Mouse (Mus musculus) kidney, embryonic 16.5 days (tissue): ENCODE measurements around the gene Col8a1. TPM values are rescaled to one million over a fixed set of nuclear protein-coding genes. Genes with fewer than 3 reads are reported as not detected.

Source experiments
- ATAC-seq: fragments of 200-750 bp; cut with Nextera tagmentation; 2 replicates; pipeline ENCODE4 v1.8.0; 2017; ENCODE audit warnings: moderate TSS enrichment; ENCODE audit not compliant: low FRiP score, low TSS enrichment
- H3K27ac ChIP-seq: fragments of 300-500 bp; sonication (generic); 2 replicates; pipeline ENCODE4 v1.5.1; 2014; ENCODE audit warnings: low read length
- H3K27me3 ChIP-seq: fragments of 300-500 bp; sonication (generic); 2 replicates; pipeline ENCODE4 v1.6.1; 2014; ENCODE audit warnings: low read length, control low read depth, mixed read lengths; ENCODE audit not compliant: insufficient read depth
- H3K36me3 ChIP-seq: fragments of 300-500 bp; sonication (generic); 2 replicates; pipeline ENCODE4 v1.6.1; 2014; ENCODE audit warnings: low read length, control low read depth, mixed read lengths; ENCODE audit not compliant: insufficient read depth
- H3K4me1 ChIP-seq: fragments of 300-500 bp; sonication (generic); 2 replicates; pipeline ENCODE4 v1.6.1; 2014; ENCODE audit warnings: low read length, control low read depth, mixed read lengths; ENCODE audit not compliant: insufficient read depth
- H3K4me2 ChIP-seq: fragments of 300-500 bp; sonication (generic); replicated peaks from 2 replicates; pipeline ENCODE4 v1.6.1; 2014; ENCODE audit warnings: low read depth, low read length
- H3K4me3 ChIP-seq: fragments of 300-500 bp; sonication (generic); 2 replicates; pipeline ENCODE4 v1.5.1; 2014; ENCODE audit warnings: mild to moderate bottlenecking, low read length
- H3K9ac ChIP-seq: fragments of 300-500 bp; sonication (generic); replicated peaks from 2 replicates; pipeline ENCODE4 v1.6.1; 2014; ENCODE audit warnings: low read length
- H3K9me3 ChIP-seq: fragments of 300-500 bp; sonication (generic); 2 replicates; pipeline ENCODE4 v1.6.1; 2016; ENCODE audit warnings: low read length, control low read depth
- WGBS: fragments of 180-500 bp; shearing (Covaris S2); extraction: QIAGEN DNeasy Blood & Tissue Kit; methylation state at CpG from one replicate; pipeline ENCODE4 v1.1.7; 2014; 5-methylcytosine and 5-hydroxymethylcytosine counted together
- polyA plus RNA-seq: library from polyadenylated mRNA; unstranded; fragments of >200 nt; fragmentation: Nextera tagmentation; extraction: Ambion mirVana; gene quantifications from 2 replicates; pipeline ENCODE4 v1.2.1, GENCODE M21; 2015

Gene Col8a1
- polyA plus RNA-seq, 1 experiment from 2014 or later: 2.1 TPM

DNA sequence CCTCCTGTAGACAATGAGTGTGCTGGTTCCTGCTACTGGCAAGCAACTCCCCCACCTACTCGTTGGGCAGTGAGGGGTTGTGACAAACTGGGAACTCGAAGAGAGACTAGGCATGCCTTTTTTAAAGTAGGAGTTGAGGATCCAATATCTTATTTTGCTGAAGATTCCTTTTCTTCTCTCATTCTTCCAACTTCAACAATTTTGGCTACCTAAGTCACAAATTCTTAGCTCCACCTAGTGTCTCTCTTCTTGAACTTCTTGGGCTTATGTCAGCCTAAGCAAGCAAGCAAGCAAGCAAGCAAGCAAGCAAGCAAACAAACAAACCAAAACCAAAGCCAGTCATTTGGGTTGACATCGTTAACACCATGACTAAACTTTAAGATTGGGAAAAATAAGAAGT, 6.4 kb downstream of the Col8a1 start:
- Histone ChIP-seq H3K36me3 (no peaks in the 10 kb centered on the region), H3K4me2 (no peak overlapping the region), H3K27ac (no peak overlapping the region), H3K27me3 (no peaks in the 10 kb centered on the region), H3K9me3 (no peaks in the 10 kb centered on the region), H3K4me1 (no peaks in the 10 kb centered on the region), H3K9ac (no peak overlapping the region), H3K4me3 (no peak overlapping the region)
- ATAC-seq: no peak
- WGBS: 59% methylated on average over 3 of the region's 3 CpGs

DNA sequence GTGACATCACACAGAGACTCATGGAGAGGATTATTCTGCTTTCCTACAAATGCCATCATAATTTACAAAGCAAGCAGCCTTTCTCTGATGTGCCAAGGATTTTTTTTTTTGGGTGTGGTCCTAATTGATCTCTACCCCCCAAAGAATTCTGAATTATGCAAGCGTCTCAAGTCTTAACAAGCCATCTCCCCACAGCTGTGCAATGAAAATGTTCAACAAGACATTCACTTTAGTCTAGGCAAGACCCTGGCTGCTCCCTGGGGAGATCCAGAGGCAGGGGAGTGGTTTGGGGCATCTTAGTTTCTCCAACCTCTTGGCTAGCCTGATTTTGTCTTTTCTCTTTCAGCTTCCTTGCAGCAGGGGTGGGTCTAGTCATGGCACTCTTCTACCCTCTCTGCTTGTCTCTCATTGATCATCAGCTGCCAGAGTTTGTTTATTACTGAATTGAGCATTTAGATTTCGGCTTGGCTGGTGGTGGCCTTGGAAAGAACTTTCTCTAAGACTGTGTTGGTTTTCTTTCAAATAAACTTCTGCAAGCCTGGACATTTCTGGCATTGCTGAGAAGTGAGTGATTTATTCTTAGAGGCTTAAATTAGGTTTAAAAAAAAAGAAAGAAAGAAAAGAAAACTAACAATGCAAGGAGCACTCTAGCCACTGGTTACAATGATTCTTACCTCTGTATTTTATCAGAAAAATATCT, 7.0 kb downstream of the Col8a1 start:
- no peak overlapping the region for H3K9ac ChIP-seq
- no peaks in the 10 kb centered on the region for H3K36me3 ChIP-seq
- H3K4me2 ChIP-seq: no peak overlapping the region
- WGBS: 67% methylated on average over 2 of the region's 2 CpGs
- no peaks in the 10 kb centered on the region for H3K4me1 ChIP-seq
- H3K4me3 ChIP-seq: no peak overlapping the region
- no peak overlapping the region for H3K27ac ChIP-seq
- H3K27me3 ChIP-seq: no peaks in the 10 kb centered on the region
- ATAC-seq: no peak
- no peaks in the 10 kb centered on the region for H3K9me3 ChIP-seq

DNA sequence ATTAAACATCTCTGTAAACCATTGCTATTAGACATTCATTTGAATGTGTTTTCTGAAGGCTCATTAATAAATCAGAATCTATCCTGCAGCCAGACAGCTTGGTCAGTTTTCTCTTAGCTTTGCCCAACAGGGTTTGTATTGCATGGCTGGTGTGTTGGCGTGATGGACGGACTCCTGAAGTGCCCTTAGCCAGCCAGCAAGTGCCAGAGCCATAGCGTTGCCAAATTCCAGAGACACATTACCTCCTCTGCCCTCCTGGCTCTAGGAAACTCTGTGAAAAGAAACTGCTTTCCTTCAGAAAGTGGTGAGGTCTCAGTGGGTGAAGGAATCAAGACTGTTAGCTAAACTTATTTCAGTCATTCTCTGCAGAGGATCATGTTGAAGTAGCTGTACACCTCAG, 14.4 kb downstream of the Col8a1 start:
- H3K9me3 ChIP-seq: no peaks in the 10 kb centered on the region
- WGBS: 84% methylated on average over 3 of the region's 3 CpGs
- no peak overlapping the region for H3K27ac ChIP-seq
- no peak overlapping the region for H3K4me2 ChIP-seq
- H3K27me3 ChIP-seq: no peaks in the 10 kb centered on the region
- no peak for ATAC-seq
- H3K4me3 ChIP-seq: no peak overlapping the region
- H3K9ac ChIP-seq: no peak overlapping the region
- H3K36me3 ChIP-seq: no peaks in the 10 kb centered on the region
- H3K4me1 ChIP-seq: no peaks in the 10 kb centered on the region

DNA sequence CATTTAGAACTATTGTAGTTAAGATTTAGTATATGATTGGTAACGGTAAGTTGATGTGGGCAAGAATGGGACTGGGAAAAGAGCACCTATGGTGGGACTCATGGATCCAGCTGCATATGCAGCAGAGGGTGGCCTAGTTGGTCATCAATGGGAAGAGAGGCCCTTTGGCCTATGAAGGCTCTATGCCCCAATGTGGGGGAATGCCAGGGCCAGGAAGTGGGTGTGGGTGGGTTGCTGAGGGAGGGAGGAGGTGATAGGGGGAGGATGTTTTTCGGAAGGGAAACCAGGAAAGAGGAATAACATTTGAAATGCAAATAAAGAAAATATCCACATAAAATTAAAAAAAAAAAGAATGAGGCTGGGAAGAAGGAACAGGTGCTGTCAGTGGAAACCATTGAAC, 19.6 kb downstream of the Col8a1 start:
- no peak overlapping the region for H3K27ac ChIP-seq
- no peaks in the 10 kb centered on the region for H3K9me3 ChIP-seq
- H3K4me2 ChIP-seq: no peak overlapping the region
- no peak for ATAC-seq
- 92% methylated on average over 2 of the region's 2 CpGs for WGBS
- H3K27me3 ChIP-seq: no peaks in the 10 kb centered on the region
- no peak overlapping the region for H3K9ac ChIP-seq
- H3K4me3 ChIP-seq: no peak overlapping the region
- H3K4me1 ChIP-seq: no peaks in the 10 kb centered on the region
- H3K36me3 ChIP-seq: no peaks in the 10 kb centered on the region

DNA sequence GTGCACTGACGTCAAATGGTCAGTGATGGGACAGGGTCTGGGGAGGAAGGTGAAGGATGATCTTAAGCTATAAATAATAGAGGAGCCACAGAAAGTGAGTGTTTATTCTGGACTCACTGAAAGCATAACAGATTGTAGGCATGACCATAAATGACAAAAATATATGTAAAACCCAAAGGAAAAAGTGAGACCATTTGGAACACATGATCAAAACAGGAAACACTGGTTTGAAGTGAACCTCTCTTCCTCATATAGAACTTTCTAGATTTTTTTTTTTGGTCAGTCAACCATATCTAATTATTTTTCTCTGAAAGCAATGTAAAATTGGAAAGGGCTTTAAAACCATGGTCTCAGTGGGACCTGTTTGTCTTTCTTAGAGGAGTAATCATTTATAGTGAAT, 21.0 kb downstream of the Col8a1 start:
- 49% methylated on average over 1 of the region's 1 CpGs for WGBS
- Histone ChIP-seq H3K27ac (no peak overlapping the region), H3K9ac (no peak overlapping the region), H3K27me3 (no peaks in the 10 kb centered on the region), H3K4me1 (no peaks in the 10 kb centered on the region), H3K9me3 (no peaks in the 10 kb centered on the region), H3K36me3 (no peaks in the 10 kb centered on the region), H3K4me3 (no peak overlapping the region), H3K4me2 (no peak overlapping the region)
- ATAC-seq: no peak

DNA sequence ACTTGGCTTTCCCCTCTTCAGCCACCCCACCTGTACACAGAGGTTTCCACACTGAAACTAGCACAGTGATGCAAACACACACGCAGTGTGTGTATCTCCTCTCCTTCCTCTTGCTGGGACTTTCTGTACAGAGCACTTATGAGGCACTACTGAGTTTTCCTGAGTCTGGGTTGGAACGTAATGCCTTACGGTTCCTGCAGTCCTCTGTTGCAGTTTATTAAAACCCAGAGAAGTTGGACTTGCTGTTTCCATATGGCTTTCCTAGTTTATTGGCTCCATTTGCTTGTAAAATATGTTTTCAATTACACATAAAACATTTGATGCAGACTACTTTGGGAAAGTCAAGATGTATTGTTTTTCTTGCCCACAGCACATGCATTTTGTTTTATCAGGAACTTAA, 21.4 kb downstream of the Col8a1 start:
- no peak overlapping the region for H3K9ac ChIP-seq
- H3K4me1 ChIP-seq: no peaks in the 10 kb centered on the region
- no peak for ATAC-seq
- 79% methylated on average over 3 of the region's 3 CpGs for WGBS
- no peaks in the 10 kb centered on the region for H3K9me3 ChIP-seq
- H3K4me3 ChIP-seq: no peak overlapping the region
- no peaks in the 10 kb centered on the region for H3K36me3 ChIP-seq
- no peaks in the 10 kb centered on the region for H3K27me3 ChIP-seq
- H3K27ac ChIP-seq: no peak overlapping the region
- no peak overlapping the region for H3K4me2 ChIP-seq

DNA sequence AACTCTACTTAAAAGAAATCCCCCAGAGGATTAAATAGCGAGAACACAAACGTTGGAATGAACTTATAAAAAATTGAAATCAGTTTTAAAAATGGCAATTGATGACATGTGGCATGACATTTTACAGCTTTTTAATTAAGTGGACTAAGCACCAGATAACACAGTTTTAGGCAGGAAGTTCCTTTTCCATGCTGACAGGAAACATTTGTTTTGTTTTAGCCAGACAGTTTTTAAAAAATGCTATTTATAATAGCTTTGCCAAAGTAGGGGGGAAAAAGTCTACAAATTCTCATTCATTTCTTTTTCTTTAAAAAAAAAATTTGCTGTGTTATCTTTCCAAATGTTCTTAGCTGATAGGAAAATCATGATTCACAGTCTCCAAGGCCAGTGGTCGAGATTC, 29.6 kb downstream of the Col8a1 start:
- no peak; the same call in 1 of the 2 replicates for ATAC-seq

DNA sequence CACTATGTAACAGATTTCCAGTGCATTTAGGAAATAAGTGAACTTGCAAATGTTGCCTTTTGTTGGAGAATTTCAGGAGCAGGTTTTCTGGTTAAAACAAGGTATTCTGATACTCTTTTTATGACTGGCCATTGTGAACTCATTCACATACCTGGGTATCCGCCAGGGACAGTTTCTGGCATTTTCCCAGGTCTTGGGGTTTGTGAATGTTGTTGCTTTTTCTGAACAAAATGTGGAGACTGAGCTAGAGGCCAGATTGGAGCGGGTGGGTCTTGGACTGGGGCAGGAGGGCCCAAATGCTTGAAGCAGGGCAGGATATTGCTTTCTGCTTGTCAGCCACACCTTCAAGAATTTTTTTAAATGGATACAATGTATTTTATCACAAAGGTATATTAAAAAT, 35.6 kb downstream of the Col8a1 start:
- no peak overlapping the region for H3K27ac ChIP-seq
- no peak for ATAC-seq
- no peaks in the 10 kb centered on the region for H3K27me3 ChIP-seq
- H3K9me3 ChIP-seq: no peaks in the 10 kb centered on the region
- 83% methylated on average over 2 of the region's 2 CpGs for whole genome bisulfite sequencing
- no peak overlapping the region for H3K9ac ChIP-seq
- no peak overlapping the region for H3K4me2 ChIP-seq
- H3K4me3 ChIP-seq: no peak overlapping the region
- H3K36me3 ChIP-seq: no peaks in the 10 kb centered on the region
- 0 out of 2 replicates have a peak, but pooled peaks cover 4% of the 10 kb centered on the region for H3K4me1 ChIP-seq

More for the DNA sequence above, 29.6 kb downstream of the Col8a1 start:
- Histone ChIP-seq H3K27me3 (no peaks in the 10 kb centered on the region), H3K9me3 (0 out of 2 replicates have a peak, but pooled peaks cover 3% of the 10 kb centered on the region), H3K4me2 (no peak overlapping the region; the same call in 1 of the 2 replicates), H3K4me3 (no peak overlapping the region), H3K4me1 (0 out of 2 replicates have a peak, but pooled peaks cover 5% of the 10 kb centered on the region), H3K9ac (no peak overlapping the region), H3K27ac (no peak overlapping the region), H3K36me3 (no peaks in the 10 kb centered on the region)
- WGBS: 41% methylated on average over 3 of the region's 3 CpGs

DNA sequence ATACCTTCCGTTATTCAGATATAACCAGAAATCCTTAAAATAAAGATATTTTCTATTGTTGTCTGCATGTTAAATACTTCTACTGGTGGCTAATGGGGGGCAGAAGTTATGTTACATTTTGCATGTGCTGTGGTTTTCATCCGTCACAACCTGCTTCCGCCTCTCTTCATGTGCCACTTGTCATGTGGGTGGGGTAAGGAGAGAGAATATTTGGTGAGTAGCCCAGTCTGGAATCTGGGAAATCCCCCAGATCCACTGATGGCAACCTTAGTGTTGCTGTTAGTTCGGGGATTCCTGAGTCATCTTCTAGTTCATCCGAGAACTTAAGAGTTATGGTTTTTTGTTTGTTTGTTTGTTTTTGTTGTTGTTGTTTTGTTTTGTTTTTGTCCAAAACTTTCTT, 55.8 kb downstream of the Col8a1 start:
- 91% methylated on average over 5 of the region's 5 CpGs for WGBS
- no peaks in the 10 kb centered on the region for H3K27me3 ChIP-seq
- no peak overlapping the region for H3K4me2 ChIP-seq
- no peaks in the 10 kb centered on the region for H3K36me3 ChIP-seq
- H3K27ac ChIP-seq: no peak overlapping the region
- no peak overlapping the region for H3K4me3 ChIP-seq
- no peaks in the 10 kb centered on the region for H3K4me1 ChIP-seq
- H3K9me3 ChIP-seq: no peaks in the 10 kb centered on the region
- H3K9ac ChIP-seq: no peak overlapping the region
- ATAC-seq: no peak

DNA sequence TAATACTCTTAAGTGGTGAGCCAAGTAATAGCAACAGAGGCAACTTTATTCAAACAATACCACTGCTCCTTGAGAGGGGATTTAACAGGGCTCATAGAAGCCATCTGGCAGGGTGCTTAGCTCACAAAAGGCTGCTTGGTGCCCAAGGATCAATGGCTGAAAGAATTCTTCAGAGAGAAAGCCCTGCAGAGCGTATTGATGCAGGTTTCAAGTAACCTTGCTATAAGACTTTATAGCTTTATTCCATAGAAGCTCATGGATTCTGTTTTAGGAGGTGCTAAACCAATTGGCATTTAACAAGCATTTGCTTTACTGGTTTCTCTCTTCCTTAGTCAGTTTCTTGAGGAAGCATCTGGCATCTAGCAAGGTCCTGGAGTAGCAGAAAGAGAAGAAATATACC, 59.8 kb downstream of the Col8a1 start:
- Histone ChIP-seq H3K27ac (no peak overlapping the region), H3K27me3 (no peaks in the 10 kb centered on the region), H3K4me1 (no peaks in the 10 kb centered on the region), H3K36me3 (no peaks in the 10 kb centered on the region), H3K9me3 (no peaks in the 10 kb centered on the region), H3K4me3 (no peak overlapping the region), H3K4me2 (no peak overlapping the region), H3K9ac (no peak overlapping the region)
- WGBS: 70% methylated on average over 1 of the region's 1 CpGs
- ATAC-seq: no peak
